Mouse (Mus musculus): Measurements from ENCODE around the gene Hoxd8.

Hoxd8 gene

DNA sequence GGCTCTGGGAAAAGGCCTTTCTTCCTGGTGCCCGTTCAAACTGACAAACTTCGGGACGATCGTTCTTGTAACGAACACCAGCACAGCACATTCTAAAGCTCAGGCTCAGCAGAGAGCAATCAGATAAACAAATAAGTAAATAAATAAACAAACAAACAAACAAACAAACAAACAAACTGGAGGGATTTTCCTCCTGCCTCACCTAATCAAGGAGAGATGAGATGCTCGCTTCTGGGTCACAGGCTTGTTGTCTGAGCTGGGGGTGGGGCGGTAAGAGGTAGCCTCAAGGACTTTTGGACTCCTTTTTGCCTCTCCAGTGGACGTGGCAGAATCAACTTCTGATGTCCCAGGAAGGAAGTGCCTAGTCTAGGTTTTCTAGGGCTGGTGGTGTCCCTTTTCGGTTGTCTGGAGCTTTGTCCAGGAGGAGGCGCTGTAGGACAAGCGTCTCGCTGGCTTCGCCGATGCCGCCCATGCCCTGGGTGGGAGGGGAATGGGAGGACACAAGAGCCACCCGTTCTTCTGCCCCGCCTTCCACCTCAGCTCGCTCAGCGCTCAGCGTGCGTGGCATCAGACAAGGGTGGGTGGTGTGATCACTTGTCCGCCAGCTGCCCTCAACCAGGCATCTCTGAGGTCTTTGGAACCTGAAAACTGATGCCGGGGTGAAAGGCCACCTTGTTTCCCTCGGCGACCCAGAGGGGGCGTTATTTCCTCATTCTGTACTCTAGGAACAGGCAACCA, 11.3 kb downstream of the Hoxd8 start:
- DNase-seq = peak; percentile 93 to 97

DNA sequence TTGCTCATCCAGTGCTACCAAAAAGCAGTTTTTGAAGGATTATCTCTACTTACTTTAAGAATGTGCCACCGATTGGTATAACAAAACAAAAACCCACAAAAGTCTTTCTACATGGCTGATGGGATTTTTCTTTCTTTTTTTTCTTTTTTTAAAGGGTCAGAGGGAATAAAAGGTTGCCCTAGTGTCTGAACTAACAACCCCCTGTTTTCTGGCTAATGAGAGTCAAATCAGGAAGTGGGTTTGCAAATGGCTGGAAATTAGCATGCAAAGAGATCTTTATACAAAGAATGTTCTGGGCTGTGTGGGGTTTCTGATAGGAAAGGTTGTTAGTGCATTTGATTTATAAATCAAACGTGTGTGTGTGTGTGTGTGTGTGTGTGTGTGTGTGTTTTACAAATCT, 16.0 kb downstream of the Hoxd8 start:
- DNase-seq = no peak

DNA sequence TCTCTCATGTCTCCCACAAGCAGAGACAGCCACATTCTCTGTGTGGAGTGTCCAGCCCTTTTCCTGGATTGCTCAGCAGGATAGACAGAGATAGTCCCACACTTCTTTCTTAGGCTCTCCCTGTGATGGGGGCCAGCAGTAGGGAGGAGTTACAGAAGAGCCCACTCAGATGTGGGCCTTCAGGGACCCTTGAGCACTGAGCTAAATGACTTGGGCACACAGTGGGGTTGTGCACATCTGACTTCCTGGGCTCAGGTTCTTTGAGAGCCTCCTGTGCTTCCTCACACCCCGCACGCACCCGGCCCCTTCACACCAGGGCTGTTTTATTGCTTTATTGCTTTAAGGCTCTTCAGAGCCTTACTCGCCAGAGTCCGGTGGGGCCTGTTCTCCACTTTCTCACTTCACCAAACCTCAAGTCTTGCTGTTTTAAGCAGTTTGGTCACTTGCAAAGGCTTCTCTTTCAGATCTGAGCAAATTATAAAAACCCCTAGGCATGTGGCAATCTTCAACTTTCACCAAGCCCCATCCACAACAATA, 16.6 kb downstream of the Hoxd8 start:
- DNase-seq = no peak

DNA sequence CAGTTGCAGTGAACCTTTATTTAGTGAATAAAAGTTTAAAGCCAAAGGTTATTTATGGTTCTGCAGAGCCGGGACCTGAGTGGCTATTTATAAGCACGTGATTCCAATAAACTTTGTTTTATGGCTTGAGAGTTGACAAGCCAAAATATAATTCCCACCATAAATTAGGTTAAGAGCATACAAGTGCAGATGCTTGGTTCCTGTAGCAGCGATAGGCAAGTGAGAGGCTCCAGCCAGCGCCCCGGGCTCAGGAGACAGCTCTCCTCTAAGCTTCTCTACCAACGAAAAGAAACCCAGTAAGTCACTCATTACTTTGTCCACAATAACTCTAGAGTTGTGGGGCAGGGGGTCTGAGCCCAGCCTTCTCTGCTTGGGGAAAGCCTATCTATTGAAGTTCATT, 17.5 kb downstream of the Hoxd8 start:
- no peak for DNase-seq

DNA sequence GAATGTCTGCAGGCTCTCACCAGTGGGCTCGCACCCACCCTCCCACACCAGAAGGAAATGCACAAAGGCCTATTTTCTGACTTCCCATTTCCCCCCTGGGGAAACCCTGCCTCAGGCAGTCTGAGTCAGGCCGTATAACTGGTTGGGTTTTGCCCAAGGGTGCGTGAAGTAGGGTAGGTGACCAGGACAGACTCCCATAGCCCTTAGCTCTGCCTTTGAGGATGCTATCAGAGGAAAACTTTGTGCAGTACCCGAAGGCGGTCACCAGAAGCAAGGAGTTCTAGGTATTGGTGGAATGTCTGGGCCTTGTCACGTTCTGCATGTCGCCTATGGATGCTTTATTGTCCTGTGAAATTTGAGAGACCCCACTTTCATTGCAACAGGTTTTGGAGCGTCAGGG, 18.5 kb downstream of the Hoxd8 start:
- DNase-seq = no peak

DNA sequence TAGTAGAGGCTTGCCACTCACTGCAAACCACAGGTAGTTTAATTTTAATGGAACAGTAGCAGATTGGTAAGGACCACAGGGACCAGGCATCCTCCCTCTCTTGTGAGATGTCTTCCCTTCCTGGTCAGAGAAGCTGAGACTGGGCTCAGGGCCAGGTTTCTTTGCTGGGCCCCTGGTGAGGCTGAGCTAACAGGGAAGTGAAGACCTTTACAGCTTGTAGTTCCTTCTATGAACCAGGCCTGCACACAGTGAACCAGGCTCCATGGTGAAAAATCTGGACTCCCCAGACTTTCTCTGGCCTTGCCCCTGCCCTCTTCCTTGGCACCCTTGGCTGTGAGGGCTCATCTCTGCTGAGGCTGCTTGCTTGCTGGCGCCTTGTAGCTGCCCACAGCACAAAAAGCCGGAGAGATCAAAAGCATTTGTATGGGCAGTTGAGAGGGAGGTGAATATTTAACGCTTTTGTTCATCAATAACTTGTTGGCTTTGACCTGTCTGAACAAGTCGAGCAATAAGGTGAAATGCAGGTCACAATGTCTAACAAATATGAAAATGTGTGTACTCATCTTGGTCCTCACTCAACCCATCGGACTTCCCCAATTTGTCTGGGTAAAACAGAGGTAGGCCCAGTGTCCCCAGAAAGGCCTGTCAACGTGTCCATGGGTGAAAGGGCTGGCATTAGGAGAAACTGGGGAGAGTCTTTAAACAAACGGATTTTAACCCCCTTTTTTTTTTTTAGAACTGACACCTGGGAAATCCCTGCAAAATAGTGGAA, 20.0 kb downstream of the Hoxd8 start:
- DNase-seq = peak in 1 of 2 experiments; percentile 22

DNA sequence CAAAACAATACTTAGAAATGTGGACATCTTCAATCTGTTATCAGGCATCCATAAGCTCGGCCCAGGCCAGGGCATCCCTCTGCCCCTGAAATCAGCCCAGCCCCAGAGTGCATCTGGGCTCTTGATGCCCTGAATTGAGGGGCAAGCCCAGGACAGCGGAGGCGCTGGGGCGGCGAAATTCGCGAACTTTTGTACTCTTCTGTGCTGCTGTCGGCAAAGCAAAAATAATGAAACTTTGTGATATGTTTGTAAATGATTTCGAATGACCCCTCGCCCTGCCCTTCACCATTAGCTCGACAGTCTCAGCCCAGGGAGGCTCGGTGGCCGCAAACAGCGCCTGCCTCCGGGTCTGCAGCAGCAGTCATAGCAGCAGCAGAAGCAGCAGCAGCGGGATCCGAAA, 20.8 kb downstream of the Hoxd8 start:
- DNase-seq = peak in 1 of 2 experiments; percentile 19

DNA sequence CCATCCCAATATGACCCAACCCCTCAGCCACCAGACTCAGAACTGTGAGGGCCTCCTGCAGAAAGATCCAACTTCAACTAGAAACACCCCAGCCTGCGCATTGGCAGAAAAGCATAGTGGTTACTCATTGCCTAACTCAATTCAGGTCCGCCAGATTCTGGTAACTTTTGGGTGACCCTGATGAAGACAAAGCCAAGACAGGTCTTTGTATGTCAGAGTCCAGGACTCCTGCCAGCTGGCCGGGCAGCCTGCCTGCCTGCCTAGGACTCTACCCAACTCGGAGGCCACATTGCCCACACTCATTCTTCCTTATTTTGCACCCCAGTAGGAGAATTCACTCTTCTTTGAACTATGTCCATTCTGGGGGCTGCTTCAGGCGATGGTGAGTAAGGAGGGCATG, 22.1 kb downstream of the Hoxd8 start, which contains the start of gene Gm28230:
Gene Gm28230, plus strand, starts transcription at position 178 of the 400 bp plus-strand sequence.
- DNase-seq = peak in 1 of 2 experiments; percentile 47

DNA sequence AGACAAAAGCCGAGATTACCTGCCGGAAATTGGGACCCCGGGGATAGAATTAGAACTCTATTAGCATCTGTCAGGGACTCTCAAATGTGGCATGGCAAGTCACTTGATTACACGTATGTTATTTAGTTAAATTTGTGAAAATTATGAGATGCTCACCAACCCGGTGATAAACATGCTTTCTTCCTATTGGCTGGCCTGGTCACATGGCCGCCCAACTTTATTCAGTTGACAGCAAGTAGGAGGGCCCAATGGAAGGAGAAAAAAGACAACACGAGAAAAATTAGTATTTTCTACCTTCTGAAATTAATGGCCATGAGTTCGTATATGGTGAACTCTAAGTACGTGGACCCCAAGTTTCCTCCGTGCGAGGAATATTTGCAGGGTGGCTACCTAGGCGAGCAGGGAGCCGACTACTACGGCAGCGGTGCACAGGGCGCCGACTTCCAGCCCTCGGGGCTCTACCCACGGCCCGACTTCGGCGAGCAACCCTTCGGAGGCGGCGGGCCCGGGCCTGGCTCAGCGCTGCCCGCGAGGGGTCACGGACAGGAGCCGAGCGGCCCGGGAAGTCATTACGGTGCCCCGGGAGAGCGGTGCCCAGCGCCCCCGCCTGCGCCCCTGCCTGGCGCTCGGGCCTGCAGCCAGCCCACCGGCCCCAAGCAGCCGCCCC, 22.7 kb downstream of the Hoxd8 start:
- DNase-seq = peak in 1 of 2 experiments; percentile 7

DNA sequence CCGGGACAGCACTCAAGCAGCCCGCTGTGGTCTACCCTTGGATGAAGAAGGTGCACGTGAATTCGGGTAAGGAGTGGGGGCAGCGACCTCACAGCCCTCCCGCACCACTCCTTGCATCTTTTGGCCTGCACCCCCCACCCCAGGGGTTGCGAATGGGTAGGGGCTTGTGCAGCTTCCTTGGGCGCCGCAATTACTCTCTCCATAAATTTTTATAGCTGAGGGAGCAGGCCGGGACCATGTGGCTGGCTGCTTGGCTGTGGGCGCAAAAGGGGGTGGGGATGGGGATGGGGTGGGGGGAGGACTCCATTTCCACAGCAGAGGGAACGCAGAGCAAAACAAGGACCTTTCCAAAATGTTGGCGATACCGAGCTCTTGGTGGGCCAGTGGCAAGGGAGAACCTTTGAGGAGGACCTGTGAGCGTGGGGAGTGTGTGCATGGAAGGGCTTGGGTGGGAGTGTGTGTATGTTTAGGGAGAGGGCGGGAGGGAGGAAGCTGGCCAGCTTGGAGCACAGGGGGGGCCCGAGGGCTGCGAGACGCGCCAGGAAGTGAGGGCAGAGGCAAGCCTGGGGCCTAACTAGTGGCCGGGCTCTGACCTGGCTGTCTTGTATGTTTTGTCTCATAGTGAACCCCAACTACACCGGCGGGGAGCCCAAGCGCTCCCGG, 23.4 kb downstream of the Hoxd8 start:
- no peak for DNase-seq

DNA sequence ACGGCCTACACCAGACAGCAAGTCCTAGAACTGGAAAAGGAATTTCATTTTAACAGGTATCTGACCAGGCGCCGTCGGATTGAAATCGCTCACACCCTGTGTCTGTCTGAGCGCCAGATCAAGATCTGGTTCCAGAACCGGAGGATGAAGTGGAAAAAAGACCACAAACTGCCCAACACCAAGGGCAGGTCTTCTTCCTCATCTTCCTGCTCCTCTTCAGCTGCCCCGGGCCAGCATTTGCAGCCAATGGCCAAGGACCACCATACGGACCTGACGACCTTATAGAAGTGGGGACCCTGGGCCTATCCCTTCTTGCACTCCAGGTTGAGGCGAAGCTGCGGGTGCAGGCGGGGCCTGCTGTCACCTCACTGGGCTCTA, 23.9 kb downstream of the Hoxd8 start:
- DNase-seq = no peak

DNA sequence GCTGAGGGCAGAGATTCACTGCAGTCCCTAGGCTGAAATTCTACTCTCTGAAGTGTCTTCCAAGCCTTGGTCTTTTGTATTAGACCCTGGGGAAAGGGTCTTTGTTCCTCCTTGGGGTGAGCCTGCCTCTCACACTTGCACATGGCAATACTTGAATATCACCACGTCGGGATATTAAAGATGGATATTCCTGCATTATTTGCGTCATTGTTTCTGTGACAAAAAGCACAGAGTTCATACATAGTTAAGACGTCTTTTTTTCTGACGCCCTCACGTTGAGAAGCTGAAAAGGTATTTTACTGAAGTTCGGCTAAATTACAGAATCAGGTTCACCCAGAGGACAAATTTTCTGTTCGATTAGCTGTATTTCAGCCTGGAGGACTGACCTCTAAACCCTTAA, 25.9 kb downstream of the Hoxd8 start:
- no peak for DNase-seq

DNA sequence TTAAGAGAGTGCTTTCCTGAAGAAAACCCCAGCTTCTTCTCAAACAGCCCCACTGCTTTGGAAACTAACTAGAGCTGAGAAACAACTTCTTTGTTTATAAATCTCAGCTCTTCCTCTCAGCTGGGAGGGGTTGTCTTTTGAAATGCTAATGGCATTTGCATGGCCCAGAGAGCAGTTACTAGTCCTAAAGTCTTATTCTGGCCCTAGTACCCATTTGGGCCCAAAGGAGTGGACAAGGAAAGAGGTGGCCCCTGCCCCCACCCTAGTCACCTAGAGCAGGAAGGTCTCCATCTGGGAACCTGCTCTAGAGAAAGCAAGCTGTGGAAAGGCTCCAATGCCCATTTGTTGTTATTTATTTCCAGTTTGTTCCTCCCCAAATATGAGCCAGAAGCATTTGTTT, 26.6 kb downstream of the Hoxd8 start:
- no peak for DNase-seq

DNA sequence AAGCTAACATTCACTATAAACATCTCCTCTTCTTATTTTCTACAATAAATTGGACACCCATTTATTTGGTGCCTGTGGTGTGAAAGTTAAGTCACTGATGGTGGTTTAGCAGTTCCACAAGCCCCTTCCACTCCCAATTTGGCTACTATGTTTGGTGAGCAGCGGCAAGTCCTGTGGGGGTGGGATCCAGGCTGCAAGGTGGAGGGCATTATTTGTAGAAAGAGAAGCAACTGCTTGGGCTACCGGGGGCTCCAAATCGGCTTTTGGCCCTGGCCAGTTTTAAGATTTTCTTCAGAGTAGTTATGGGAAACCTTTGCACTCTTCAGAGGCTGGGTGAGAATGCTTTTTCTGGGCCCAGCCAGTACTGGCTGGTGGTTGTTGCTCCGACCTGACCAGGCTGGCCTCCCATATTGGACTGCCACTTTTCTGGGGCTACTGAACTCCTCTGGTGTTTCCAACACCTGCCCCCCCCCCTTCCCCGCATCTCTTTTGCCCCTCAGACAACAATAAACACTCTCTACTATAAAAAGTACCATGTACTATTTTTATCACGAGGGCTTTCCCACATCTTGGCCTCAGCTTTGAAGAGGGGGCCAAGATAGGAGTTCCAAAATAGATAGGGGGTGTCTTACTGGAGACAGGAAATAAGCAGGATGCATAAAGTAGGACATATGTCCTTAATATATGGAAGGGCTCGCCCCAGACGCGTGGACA, 27.5 kb downstream of the Hoxd8 start:
- peak in 1 of 2 experiments; percentile 9 for DNase-seq

DNA sequence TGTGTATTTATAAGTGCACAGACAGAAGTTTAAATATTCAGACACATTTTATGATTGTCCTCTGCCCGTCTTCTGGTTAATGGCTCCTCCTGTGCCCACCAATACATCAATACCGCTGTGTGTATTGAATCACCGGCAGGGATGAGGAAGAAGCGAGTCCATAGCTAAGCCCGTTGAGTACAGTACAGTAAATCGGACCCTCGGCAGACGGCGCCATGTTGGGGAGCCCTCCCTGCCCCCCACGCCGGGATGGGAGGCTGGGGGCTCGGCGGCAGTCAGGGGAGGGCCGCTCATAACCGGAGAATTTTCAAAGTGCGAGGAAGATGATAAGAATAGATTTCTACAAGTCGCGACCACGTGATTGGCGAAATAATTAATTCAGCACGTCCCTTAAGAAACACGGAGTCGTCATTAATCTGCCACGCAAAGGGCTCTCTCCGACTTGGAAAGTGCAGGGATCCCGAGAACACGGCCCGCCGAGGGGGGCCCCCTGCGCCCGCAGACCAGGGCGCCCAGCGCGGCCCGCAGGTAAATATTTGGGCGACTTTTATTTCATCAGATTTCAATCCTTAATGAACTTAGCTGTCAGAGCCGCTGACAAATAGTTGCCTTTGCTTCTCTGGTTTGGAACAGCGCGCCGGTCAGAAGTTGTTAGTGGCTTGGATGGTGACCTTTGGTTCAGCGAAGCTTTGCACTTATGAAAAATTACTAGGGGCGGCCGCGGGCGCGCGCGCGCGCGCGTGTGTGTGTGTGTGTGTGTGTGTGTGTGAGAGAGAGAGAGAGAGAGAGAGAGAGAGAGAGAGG, 28.3 kb downstream of the Hoxd8 start:
- peak; percentile 6 to 16 for DNase-seq

DNA sequence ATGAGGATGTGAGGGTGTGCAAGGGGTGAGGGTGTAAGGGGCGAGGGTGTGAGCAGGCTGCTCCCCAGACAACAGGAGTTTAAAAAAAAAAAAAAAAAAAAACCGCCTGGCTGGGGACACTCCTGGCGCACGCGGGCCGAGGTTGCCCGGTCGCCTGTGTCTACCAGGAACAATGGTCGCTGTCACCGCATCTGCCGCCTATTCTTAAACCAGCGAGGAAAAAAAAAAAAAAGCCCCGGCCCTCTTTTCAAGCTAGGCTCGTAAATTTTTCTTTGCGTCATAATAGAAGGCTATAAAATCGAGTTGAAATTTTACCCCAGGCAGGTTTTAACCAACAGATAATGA, 28.9 kb downstream of the Hoxd8 start:
- DNase-seq = peak in 1 of 2 experiments; percentile 14

DNA sequence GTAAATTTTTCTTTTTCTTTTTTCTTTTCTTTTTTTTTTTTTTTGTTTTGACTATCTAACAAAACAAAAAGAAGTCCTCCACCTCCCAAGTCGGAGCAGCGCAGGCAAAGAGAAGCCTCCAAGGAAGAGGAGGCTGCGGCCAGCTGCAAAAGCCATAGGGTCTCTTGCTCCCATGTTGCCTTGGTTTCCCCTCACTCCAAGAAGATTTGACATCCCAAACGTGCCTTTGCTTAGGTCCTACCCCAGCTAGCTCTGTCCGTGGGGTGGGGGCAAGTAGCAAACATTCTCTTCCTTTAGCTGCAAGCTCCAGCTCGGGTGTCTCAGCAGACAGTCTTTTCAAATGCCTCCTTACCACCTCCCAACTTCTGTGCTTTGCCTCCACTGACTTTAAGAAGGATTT, 29.4 kb downstream of the Hoxd8 start:
- peak in 1 of 2 experiments; percentile 6 for DNase-seq

DNA sequence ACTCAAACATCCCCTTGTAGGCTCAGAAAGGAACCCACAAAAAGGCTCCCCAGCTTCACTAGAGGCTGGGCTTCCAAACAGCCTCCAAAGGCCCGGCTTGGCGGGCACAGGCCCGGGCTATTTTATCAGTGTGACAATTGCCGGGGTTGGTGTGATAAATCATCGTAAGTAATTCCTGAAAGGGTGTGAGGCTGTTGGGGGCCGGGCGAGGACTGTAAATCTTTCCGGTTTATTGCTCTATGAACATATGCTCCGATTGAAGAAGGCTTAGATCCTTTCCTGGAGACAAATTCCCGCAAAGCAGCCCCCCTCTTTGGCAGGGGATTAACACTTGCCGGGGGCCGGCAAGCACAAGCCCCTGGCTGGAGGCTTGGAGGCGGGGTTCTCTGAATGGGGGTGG, 30.0 kb downstream of the Hoxd8 start:
- peak; percentile 9 to 26 for DNase-seq

DNA sequence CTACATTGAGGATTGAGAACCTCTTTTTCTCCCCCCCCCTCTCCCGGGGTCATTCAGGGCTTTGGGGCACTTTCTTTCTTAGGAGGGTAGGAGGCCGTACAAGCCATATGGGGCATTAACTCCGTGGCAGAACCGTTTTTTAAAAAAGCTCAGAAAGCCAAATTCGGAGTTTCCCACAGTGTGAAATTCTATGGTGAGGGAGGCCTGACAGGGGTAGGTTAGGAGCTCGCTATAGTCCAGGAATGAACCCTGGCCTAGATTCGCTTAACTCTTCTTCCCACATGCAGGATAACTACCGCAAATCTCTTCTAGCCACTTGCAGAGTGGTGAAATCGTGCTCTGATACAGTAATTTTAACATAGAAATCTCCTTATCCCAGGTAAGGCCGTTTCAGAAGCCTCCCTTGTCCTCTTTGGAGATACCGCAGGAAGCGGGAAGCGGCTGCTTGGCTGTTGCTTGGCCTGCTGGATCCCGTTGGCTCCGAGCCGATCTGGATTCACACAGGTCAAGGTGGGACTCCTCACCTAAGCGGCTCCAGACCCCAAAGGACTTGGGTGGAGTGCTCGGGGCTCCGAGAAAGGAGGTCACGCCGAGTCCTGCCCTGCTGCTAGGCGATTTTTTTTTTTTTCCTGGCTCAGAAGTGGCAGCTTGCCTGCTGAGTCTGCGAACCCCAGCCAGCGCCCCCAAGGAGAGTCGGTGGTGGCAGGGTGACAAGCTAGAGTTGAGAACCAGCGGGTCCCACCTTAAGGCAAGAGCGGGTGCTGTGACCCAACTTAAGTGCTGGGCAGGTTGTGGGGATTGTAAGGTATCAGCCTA, 30.8 kb downstream of the Hoxd8 start:
- peak; percentile 17 to 33 for DNase-seq

Measured in cerebellum, postnatal 10 days (tissue).